Mouse (Mus musculus) stomach, embryonic 15.5 days (tissue): Measurements from ENCODE around the gene Aldh1a3. TPM values are rescaled to one million over a fixed set of nuclear protein-coding genes. Genes with fewer than 3 reads are reported as not detected.

Experiments
- ATAC-seq: fragments of 200-750 bp; cut with Nextera tagmentation; 2 replicates; pipeline ENCODE4 v1.8.0; 2017; ENCODE audit warnings: low read depth, moderate number of reproducible peaks, moderate TSS enrichment; ENCODE audit not compliant: insufficient read depth, low FRiP score
- H3K27ac ChIP-seq: fragments of 300-500 bp; sonication (generic); 2 replicates; pipeline ENCODE4 v1.5.1; 2015; ENCODE audit warnings: mild to moderate bottlenecking, inconsistent platforms
- H3K27me3 ChIP-seq: fragments of 300-500 bp; sonication (generic); replicated peaks from 2 replicates; pipeline ENCODE4 v1.6.1; 2015; ENCODE audit warnings: inconsistent platforms
- H3K36me3 ChIP-seq: fragments of 300-500 bp; sonication (generic); 2 replicates; pipeline ENCODE4 v1.6.1; 2015; ENCODE audit warnings: inconsistent platforms
- H3K4me1 ChIP-seq: fragments of 300-500 bp; sonication (generic); 2 replicates; pipeline ENCODE4 v1.6.1; 2015; ENCODE audit warnings: inconsistent platforms
- H3K4me2 ChIP-seq: fragments of 300-500 bp; sonication (generic); 2 replicates; pipeline ENCODE4 v1.6.1; 2015; ENCODE audit warnings: mild to moderate bottlenecking, inconsistent platforms
- H3K4me3 ChIP-seq: fragments of 300-500 bp; sonication (generic); replicated peaks from 2 replicates; pipeline ENCODE4 v1.5.1; 2015; ENCODE audit warnings: inconsistent platforms
- H3K9ac ChIP-seq: fragments of 300-500 bp; sonication (generic); 2 replicates; pipeline ENCODE4 v1.6.1; 2015; ENCODE audit warnings: inconsistent platforms
- H3K9me3 ChIP-seq: fragments of 300-500 bp; sonication (generic); 2 replicates; pipeline ENCODE4 v1.6.1; 2016; ENCODE audit warnings: inconsistent platforms
- WGBS: fragments of 180-500 bp; shearing (Covaris S2); methylation state at CpG from one replicate; pipeline ENCODE4 v1.1.7; 2015; 5-methylcytosine and 5-hydroxymethylcytosine counted together
- polyA plus RNA-seq: library from polyadenylated mRNA; unstranded; fragments of >200 nt; fragmentation: Nextera tagmentation; extraction: Ambion mirVana; gene quantifications from 2 replicates; pipeline ENCODE4 v1.2.1, GENCODE M21; 2015

The Aldh1a3 gene
- polyA plus RNA-seq, 1 experiment from 2014 or later: 9.5 TPM

- H3K27me3 ChIP-seq: no peaks in the 10 kb centered on the region
- 60% methylated on average over 8 of the region's 8 CpGs for WGBS
- ATAC-seq: no peak
- no peak overlapping the region for H3K4me2 ChIP-seq
- H3K9ac ChIP-seq: no peak overlapping the region
- no peaks in the 10 kb centered on the region for H3K36me3 ChIP-seq
- no peak overlapping the region for H3K27ac ChIP-seq
- H3K4me3 ChIP-seq: no peak overlapping the region
- H3K4me1 ChIP-seq: 0 out of 2 replicates have a peak, but pooled peaks cover 3% of the 10 kb centered on the region
- no peaks in the 10 kb centered on the region for H3K9me3 ChIP-seq
Observed at GRCm38 (mm10) chr7:66406971-66407370, 20.3 kb downstream of the Aldh1a3 start.

- H3K27ac ChIP-seq: no peak overlapping the region
- H3K4me3 ChIP-seq: no peak overlapping the region
- H3K27me3 ChIP-seq: no peaks in the 10 kb centered on the region
Observed at GRCm38 (mm10) chr7:66405951-66406721, 21.2 kb downstream of the Aldh1a3 start.

GRCm38 (mm10) chr7:66405541-66405940 lies 21.8 kb downstream of the Aldh1a3 start:
- H3K4me1 ChIP-seq: 0 out of 2 replicates have a peak, but pooled peaks cover 3% of the 10 kb centered on the region
- no peak overlapping the region for H3K4me3 ChIP-seq
- H3K27me3 ChIP-seq: no peaks in the 10 kb centered on the region
- no peaks in the 10 kb centered on the region for H3K9me3 ChIP-seq
- H3K27ac ChIP-seq: no peak overlapping the region
- 51% methylated on average over 11 of the region's 11 CpGs for WGBS
- no peak overlapping the region for H3K4me2 ChIP-seq
- H3K36me3 ChIP-seq: no peaks in the 10 kb centered on the region
- ATAC-seq: no peak
- no peak overlapping the region for H3K9ac ChIP-seq

More at GRCm38 (mm10) chr7:66405951-66406721, 21.2 kb downstream of the Aldh1a3 start:
- ATAC-seq: no peak
- WGBS: 38% methylated on average over 13 of the region's 13 CpGs
- Histone ChIP-seq H3K4me1 (0 out of 2 replicates have a peak, but pooled peaks cover 3% of the 10 kb centered on the region), H3K4me2 (no peak overlapping the region), H3K9me3 (no peaks in the 10 kb centered on the region), H3K36me3 (no peaks in the 10 kb centered on the region), H3K9ac (no peak overlapping the region)

- 59% methylated on average over 4 of the region's 4 CpGs for WGBS
- H3K9me3 ChIP-seq: no peaks in the 10 kb centered on the region
- no peak overlapping the region for H3K27ac ChIP-seq
Observed at GRCm38 (mm10) chr7:66404802-66405201, 22.5 kb downstream of the Aldh1a3 start.

DNA sequence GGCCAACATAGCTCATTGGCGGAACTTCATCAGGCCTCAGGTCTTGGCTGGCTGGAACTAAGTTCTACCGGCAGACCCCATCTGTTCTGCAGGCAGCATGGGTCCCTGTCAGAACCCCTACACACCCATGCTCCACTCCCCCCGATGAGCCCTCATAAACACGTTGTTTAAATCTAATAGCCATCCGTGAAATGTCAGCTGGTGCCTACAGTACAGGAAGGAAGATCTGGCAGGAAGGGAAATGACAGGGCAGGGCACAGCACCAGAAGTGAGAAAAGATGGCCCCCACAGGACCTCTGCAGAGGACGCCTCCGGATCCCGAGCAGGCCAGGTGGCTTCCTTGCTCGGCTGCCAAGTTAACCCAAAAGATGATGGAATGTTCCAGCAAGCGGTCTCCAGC lies 23.2 kb downstream of the Aldh1a3 start:
- Histone ChIP-seq H3K27ac (no peak overlapping the region), H3K4me2 (0 out of 2 replicates have a peak overlapping the region, but pooled peaks have one; percentile 3), H3K9me3 (no peaks in the 10 kb centered on the region), H3K36me3 (no peaks in the 10 kb centered on the region), H3K4me1 (0 out of 2 replicates have a peak, but pooled peaks cover 3% of the 10 kb centered on the region), H3K27me3 (no peaks in the 10 kb centered on the region), H3K4me3 (no peak overlapping the region), H3K9ac (no peak overlapping the region)
- 41% methylated on average over 10 of the region's 10 CpGs for WGBS
- ATAC-seq: no peak

More at GRCm38 (mm10) chr7:66404802-66405201, 22.5 kb downstream of the Aldh1a3 start:
- peak; percentile 7; the same call in 1 of the 2 replicates for ATAC-seq
- Histone ChIP-seq H3K4me1 (0 out of 2 replicates have a peak, but pooled peaks cover 3% of the 10 kb centered on the region), H3K36me3 (no peaks in the 10 kb centered on the region), H3K4me3 (no peak overlapping the region), H3K27me3 (no peaks in the 10 kb centered on the region), H3K9ac (no peak overlapping the region), H3K4me2 (no peak overlapping the region)

- Histone ChIP-seq H3K27ac (no peak overlapping the region), H3K9me3 (no peaks in the 10 kb centered on the region), H3K4me1 (0 out of 2 replicates have a peak, but pooled peaks cover 3% of the 10 kb centered on the region), H3K9ac (no peak overlapping the region), H3K36me3 (no peaks in the 10 kb centered on the region), H3K27me3 (no peaks in the 10 kb centered on the region), H3K4me2 (no peak overlapping the region), H3K4me3 (no peak overlapping the region)
- no peak for ATAC-seq
- 85% methylated on average over 5 of the region's 5 CpGs for WGBS
Observed at GRCm38 (mm10) chr7:66402876-66403275, 24.4 kb downstream of the Aldh1a3 start.

DNA sequence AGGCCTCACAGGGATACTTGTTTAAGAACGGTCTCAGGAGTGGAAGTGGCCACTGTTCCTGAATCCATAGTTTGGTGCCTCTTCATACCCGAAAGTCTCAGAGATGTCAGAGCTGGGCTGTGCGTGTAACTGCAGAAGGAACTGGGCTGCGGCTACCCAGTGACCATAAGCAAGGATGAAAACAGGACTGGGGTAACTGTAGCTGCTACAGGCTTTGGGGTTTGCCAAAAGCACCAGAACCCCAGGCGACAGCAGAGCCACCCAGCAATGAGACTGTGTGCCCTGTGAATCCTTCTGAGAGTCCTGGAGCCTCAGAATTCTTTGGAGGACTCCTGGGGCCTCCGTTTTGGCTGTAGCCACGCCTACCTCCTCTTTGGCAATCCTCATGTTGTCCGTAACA lies 25.7 kb downstream of the Aldh1a3 start:
- Histone ChIP-seq H3K36me3 (no peaks in the 10 kb centered on the region), H3K27me3 (no peaks in the 10 kb centered on the region), H3K9ac (no peak overlapping the region), H3K4me2 (no peak overlapping the region), H3K4me3 (no peak overlapping the region), H3K27ac (no peak overlapping the region), H3K4me1 (0 out of 2 replicates have a peak, but pooled peaks cover 3% of the 10 kb centered on the region), H3K9me3 (no peaks in the 10 kb centered on the region)
- 57% methylated on average over 8 of the region's 8 CpGs for WGBS
- ATAC-seq: no peak

DNA sequence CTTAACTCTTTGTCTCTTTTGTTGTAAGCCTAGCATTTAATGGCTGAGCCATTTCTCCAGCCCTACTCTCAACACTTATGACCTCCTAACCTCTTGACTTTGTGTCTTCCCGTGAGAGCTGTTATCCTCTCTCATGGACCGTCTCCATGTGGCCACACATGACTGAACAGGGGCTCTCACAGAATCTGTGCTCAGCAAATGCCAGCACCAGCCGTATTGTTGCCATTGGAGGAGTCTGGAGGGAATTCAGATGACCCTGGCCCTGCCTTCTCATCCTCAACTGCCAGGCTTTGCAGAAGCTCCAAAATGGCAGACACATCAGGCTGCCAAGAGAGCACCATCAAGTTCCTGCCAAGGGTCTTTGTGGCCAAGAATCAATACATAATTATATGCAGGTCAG lies 30.0 kb downstream of the Aldh1a3 start:
- no peak overlapping the region for H3K27ac ChIP-seq
- H3K4me1 ChIP-seq: no peaks in the 10 kb centered on the region
- H3K36me3 ChIP-seq: no peaks in the 10 kb centered on the region
- H3K27me3 ChIP-seq: no peaks in the 10 kb centered on the region
- H3K4me3 ChIP-seq: no peak overlapping the region
- no peak overlapping the region for H3K9ac ChIP-seq
- H3K4me2 ChIP-seq: no peak overlapping the region
- ATAC-seq: no peak
- H3K9me3 ChIP-seq: no peaks in the 10 kb centered on the region
- WGBS: 58% methylated on average over 3 of the region's 3 CpGs

- H3K4me3 ChIP-seq: peak overlapping the region; percentile 79
- peak overlapping the region; percentile 55; the same call in 1 of the 2 replicates for H3K27ac ChIP-seq
- H3K27me3 ChIP-seq: no peaks in the 10 kb centered on the region
- H3K9ac ChIP-seq: peak overlapping the region; percentile 55; the same call in 1 of the 2 replicates
- H3K4me2 ChIP-seq: peak overlapping the region; percentile 91
- no peaks in the 10 kb centered on the region for H3K36me3 ChIP-seq
- peak; percentile 77 for ATAC-seq
- 10% methylated on average over 28 of the region's 28 CpGs for WGBS
- no peaks in the 10 kb centered on the region for H3K9me3 ChIP-seq
- H3K4me1 ChIP-seq: peaks cover 13% of the 10 kb centered on the region
Observed at GRCm38 (mm10) chr7:66388621-66389532, 38.4 kb downstream of the Aldh1a3 start.

GRCm38 (mm10) chr7:66387813-66388521 lies 39.4 kb downstream of the Aldh1a3 start, which contains the start of gene Lrrk1:
Gene Lrrk1 (minus strand): TSS chr7:66388350.
- Histone ChIP-seq H3K4me3 (peak within 1 kb of the TSS; percentile 79), H3K9ac (peak within 1 kb of the TSS; percentile 55), H3K27ac (peak within 1 kb of the TSS; percentile 55), H3K4me1 (peaks cover 13% of the 10 kb centered on the region), H3K27me3 (no peaks in the 10 kb centered on the region), H3K4me2 (peak within 1 kb of the TSS; percentile 91), H3K9me3 (no peaks in the 10 kb centered on the region), H3K36me3 (no peaks in the 10 kb centered on the region)
- under 1% methylated on average over 70 of the region's 70 CpGs for WGBS
- ATAC-seq: peak; percentile 75; the same call in 1 of the 2 replicates

DNA sequence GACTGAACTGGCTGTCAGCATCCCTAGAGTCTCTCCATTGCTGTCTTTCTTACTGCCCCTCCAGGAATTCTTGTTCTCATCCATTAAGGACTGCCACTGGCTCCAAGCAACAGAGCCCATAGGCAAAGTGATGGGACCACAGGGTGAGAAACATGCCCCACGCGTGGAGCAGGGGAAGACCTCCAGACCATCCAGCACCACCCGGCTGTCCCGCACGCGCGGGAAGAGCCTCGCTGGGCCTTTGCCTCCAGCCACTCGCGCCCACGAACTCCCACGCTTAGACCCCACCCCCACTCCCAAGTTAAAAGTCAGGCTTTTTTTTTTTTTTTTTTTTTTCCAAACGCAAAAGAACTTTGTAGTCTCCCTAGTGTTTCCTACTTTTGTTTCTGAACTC lies 39.9 kb downstream of the Aldh1a3 start:
- H3K36me3 ChIP-seq: no peaks in the 10 kb centered on the region
- no peaks in the 10 kb centered on the region for H3K9me3 ChIP-seq
- H3K4me1 ChIP-seq: peaks cover 13% of the 10 kb centered on the region
- 3% methylated on average over 13 of the region's 13 CpGs for WGBS
- H3K9ac ChIP-seq: peak overlapping the region; percentile 55
- no peak for ATAC-seq
- peak overlapping the region; percentile 79 for H3K4me3 ChIP-seq
- H3K4me2 ChIP-seq: peak overlapping the region; percentile 91
- H3K27ac ChIP-seq: peak overlapping the region; percentile 55
- no peaks in the 10 kb centered on the region for H3K27me3 ChIP-seq
